Mouse (Mus musculus): ENCODE results near the gene Nop2.

GRCm38 (mm10) chr6:125132470-125132869, 761 bp downstream of the Nop2 start:
- no peak for TF ChIP-seq POLR2A (IDR thresholded peaks at IDR 0.05; ENCODE audit: insufficient read length, low read depth)
- TF ChIP-seq POLR2AphosphoS2 (IDR thresholded peaks at IDR 0.05; ENCODE audit: insufficient read length, low read depth), result no peak
- no peak for TF ChIP-seq TCF12 (IDR thresholded peaks at IDR 0.05; ENCODE audit: insufficient read depth, poor library complexity, severe bottlenecking)
- no peak for TF ChIP-seq E2F4 (IDR thresholded peaks at IDR 0.05; ENCODE audit: insufficient read depth)
- TF ChIP-seq MYOG (IDR thresholded peaks at IDR 0.05; ENCODE audit: control insufficient read depth in 1 of 3, insufficient read depth in 1 of 3, insufficient read length in 2 of 3, low read depth in 2 of 3), result no peak
- no peak for TF ChIP-seq TCF3 (IDR thresholded peaks at IDR 0.05; ENCODE audit: insufficient read length, low read depth)
- TF ChIP-seq MAX (IDR thresholded peaks at IDR 0.05; ENCODE audit: low read depth), result no peak
- TF ChIP-seq MYOD1 (IDR thresholded peaks at IDR 0.05; ENCODE audit: control insufficient read depth in 1 of 3, insufficient read length in 2 of 3, low read depth in 2 of 3), result no peak
- TF ChIP-seq USF1 (IDR thresholded peaks at IDR 0.05; ENCODE audit: low read depth), result no peak
- TF ChIP-seq CEBPB (IDR thresholded peaks at IDR 0.05; ENCODE audit: insufficient read depth, poor library complexity, severe bottlenecking), result no peak

Data from myocyte (in vitro differentiated cells).